Mouse (Mus musculus) lung, postnatal 0 days (tissue): ENCODE data around the gene Trpm8. TPM values are rescaled to one million over a fixed set of nuclear protein-coding genes. Genes with fewer than 3 reads are reported as not detected.
A peak's percentile ranks its signal among the peaks of the same experiment; 100 is the strongest.

Experiments
- ATAC-seq: fragments of 200-750 bp; cut with Nextera tagmentation; 2 replicates; pipeline ENCODE4 v1.8.0; 2017; ENCODE audit warnings: moderate library complexity
- DNase-seq: peaks from one replicate; pipeline ENCODE4 v3.0.0-alpha.2; 2016; ENCODE audit warnings: low spot score
- H3K27ac ChIP-seq: fragments of 300-500 bp; sonication (generic); 2 replicates; pipeline ENCODE4 v1.5.1; 2014; ENCODE audit warnings: antibody characterized with exemption, mild to moderate bottlenecking, low read length, mixed read lengths
- H3K27me3 ChIP-seq: fragments of 300-500 bp; sonication (generic); replicated peaks from 2 replicates; pipeline ENCODE4 v1.6.1; 2014; ENCODE audit warnings: low read length, mixed read lengths; ENCODE audit not compliant: insufficient read depth
- H3K36me3 ChIP-seq: fragments of 300-500 bp; sonication (generic); 2 replicates; pipeline ENCODE4 v1.6.1; 2014; ENCODE audit warnings: low read length, mixed read lengths; ENCODE audit not compliant: insufficient read depth
- H3K4me1 ChIP-seq: fragments of 300-500 bp; sonication (generic); 2 replicates; pipeline ENCODE4 v1.6.1; 2014; ENCODE audit warnings: antibody characterized with exemption, low read depth, low read length, mixed read lengths; ENCODE audit not compliant: insufficient read depth
- H3K4me2 ChIP-seq: fragments of 300-500 bp; sonication (generic); replicated peaks from 2 replicates; pipeline ENCODE4 v1.6.1; 2014; ENCODE audit warnings: low read depth, mild to moderate bottlenecking, low read length, moderate library complexity, mixed read lengths
- H3K4me3 ChIP-seq: fragments of 300-500 bp; sonication (generic); 2 replicates; pipeline ENCODE4 v1.5.1; 2014; ENCODE audit warnings: low read depth, low read length
- H3K9ac ChIP-seq: fragments of 300-500 bp; sonication (generic); replicated peaks from 2 replicates; pipeline ENCODE4 v1.6.1; 2014; ENCODE audit warnings: low read depth, mild to moderate bottlenecking
- H3K9me3 ChIP-seq: fragments of 300-500 bp; sonication (generic); 2 replicates; pipeline ENCODE4 v1.6.1; 2016; ENCODE audit warnings: low read length, mixed read lengths
- CTCF ChIP-seq: IDR thresholded peaks from 2 replicates; pipeline ENCODE4 v1.5.1; 2016; ENCODE audit warnings: antibody characterized with exemption, mild to moderate bottlenecking
- EP300 ChIP-seq: IDR thresholded peaks from 2 replicates; pipeline ENCODE4 v1.6.1; 2016; ENCODE audit warnings: antibody characterized with exemption, mild to moderate bottlenecking, control low read depth
- WGBS: fragments of 180-500 bp; shearing (Covaris S2); extraction: QIAGEN DNeasy Blood & Tissue Kit; methylation state at CpG from one replicate; pipeline ENCODE4 v1.1.7; 2014; 5-methylcytosine and 5-hydroxymethylcytosine counted together
- polyA plus RNA-seq: library from polyadenylated mRNA; unstranded; fragments of >200 nt; fragmentation: Nextera tagmentation; extraction: Ambion mirVana; gene quantifications from 2 replicates; pipeline ENCODE4 v1.2.1, GENCODE M21; 2015

Gene Trpm8
- polyA plus RNA-seq, 1 experiment from 2014 or later, result not detected

GRCm38 (mm10) chr1:88292057-88292456 is 14.6 kb downstream of the Trpm8 start:
- 51% methylated on average over 2 of the region's 2 CpGs for WGBS
- DNase-seq, result no peak
- TF ChIP-seq CTCF, result no peak
- no peak for TF ChIP-seq EP300
- Histone ChIP-seq H3K4me1 (no peaks in the 10 kb centered on the region), H3K9me3 (peaks cover 7% of the 10 kb centered on the region), H3K27ac (no peak overlapping the region), H3K27me3 (no peaks in the 10 kb centered on the region), H3K4me2 (no peak overlapping the region), H3K4me3 (no peak overlapping the region), H3K36me3 (no peaks in the 10 kb centered on the region), H3K9ac (no peak overlapping the region)
- ATAC-seq, result 0 out of 2 replicates have a peak, but pooled peaks have one; percentile 3

GRCm38 (mm10) chr1:88294650-88295049 is 17.2 kb downstream of the Trpm8 start:
- Histone ChIP-seq H3K36me3 (no peaks in the 10 kb centered on the region), H3K27me3 (no peaks in the 10 kb centered on the region), H3K4me1 (no peaks in the 10 kb centered on the region), H3K9me3 (peaks cover 26% of the 10 kb centered on the region), H3K4me2 (no peak overlapping the region), H3K9ac (no peak overlapping the region), H3K4me3 (no peak overlapping the region), H3K27ac (no peak overlapping the region)
- no peak for DNase-seq
- TF ChIP-seq CTCF, result no peak
- no peak for TF ChIP-seq EP300
- WGBS, result 19% methylated on average over 1 of the region's 1 CpGs
- ATAC-seq, result no peak

- Histone ChIP-seq H3K9me3 (peaks cover 35% of the 10 kb centered on the region), H3K27me3 (no peaks in the 10 kb centered on the region), H3K4me2 (no peak overlapping the region), H3K27ac (no peak overlapping the region), H3K9ac (no peak overlapping the region), H3K36me3 (no peaks in the 10 kb centered on the region), H3K4me1 (no peaks in the 10 kb centered on the region), H3K4me3 (no peak overlapping the region)
- DNase-seq (no peak), ATAC-seq (0 out of 2 replicates have a peak, but pooled peaks have one; percentile 10)
- TF ChIP-seq EP300 (no peak), CTCF (no peak)
- 68% methylated on average over 4 of the region's 4 CpGs for WGBS
These were observed 18.9 kb downstream of the Trpm8 start for GRCm38 (mm10) chr1:88296171-88296920.

GRCm38 (mm10) chr1:88297480-88298258 is 20.2 kb downstream of the Trpm8 start:
- TF ChIP-seq EP300 (no peak), CTCF (no peak)
- Histone ChIP-seq H3K9ac (no peak overlapping the region), H3K27ac (no peak overlapping the region), H3K9me3 (peaks cover 37% of the 10 kb centered on the region), H3K4me2 (no peak overlapping the region), H3K36me3 (no peaks in the 10 kb centered on the region), H3K27me3 (no peaks in the 10 kb centered on the region), H3K4me1 (no peaks in the 10 kb centered on the region), H3K4me3 (no peak overlapping the region)
- no peak for ATAC-seq
- DNase-seq, result no peak
- WGBS, result 66% methylated on average over 7 of the region's 7 CpGs

GRCm38 (mm10) chr1:88298686-88299528 is 21.4 kb downstream of the Trpm8 start:
- Histone ChIP-seq H3K4me1 (no peaks in the 10 kb centered on the region), H3K4me3 (no peak overlapping the region), H3K36me3 (no peaks in the 10 kb centered on the region), H3K4me2 (no peak overlapping the region), H3K27me3 (no peaks in the 10 kb centered on the region), H3K27ac (no peak overlapping the region), H3K9ac (no peak overlapping the region), H3K9me3 (peaks cover 45% of the 10 kb centered on the region)
- 55% methylated on average over 4 of the region's 4 CpGs for WGBS
- DNase-seq (no peak), ATAC-seq (no peak)
- no peak for TF ChIP-seq CTCF
- TF ChIP-seq EP300, result no peak

GRCm38 (mm10) chr1:88299529-88299945 is 22.1 kb downstream of the Trpm8 start:
- TF ChIP-seq CTCF, result no peak
- no peak for TF ChIP-seq EP300

More at GRCm38 (mm10) chr1:88299529-88299945, 22.1 kb downstream of the Trpm8 start:
- H3K27ac ChIP-seq, result no peak overlapping the region
- no peak for DNase-seq
- no peaks in the 10 kb centered on the region for H3K27me3 ChIP-seq
- H3K4me2 ChIP-seq, result no peak overlapping the region
- no peak for ATAC-seq
- H3K4me3 ChIP-seq, result no peak overlapping the region
- H3K36me3 ChIP-seq, result no peaks in the 10 kb centered on the region
- 76% methylated on average over 2 of the region's 2 CpGs for WGBS
- H3K4me1 ChIP-seq, result no peaks in the 10 kb centered on the region
- no peak overlapping the region for H3K9ac ChIP-seq
- peaks cover 49% of the 10 kb centered on the region for H3K9me3 ChIP-seq
